Mouse (Mus musculus): ENCODE results near the gene B3gnt9.
A peak's percentile ranks its signal among the peaks of the same experiment; 100 is the strongest.
"Not testable (repeated sequence)": the region's sequence is repeated elsewhere in the genome, so short reads cannot be mapped to it uniquely, and the experiment has no call there.

B3gnt9 gene

GRCm38 (mm10) chr8:105258911-105259720, 4.2 kb upstream of the B3gnt9 start:
- no peak for DNase-seq (ENCODE audit: low read depth)

- DNase-seq (ENCODE audit: low read depth): peak; percentile 16
These were observed 2.6 kb upstream of the B3gnt9 start for GRCm38 (mm10) chr8:105257318-105258114.

GRCm38 (mm10) chr8:105254152-105254965, 594 bp downstream of the B3gnt9 start:
- DNase-seq (ENCODE audit: low read depth): peak; percentile 80

- no peak for DNase-seq (ENCODE audit: low read depth)
These were observed 1.2 kb downstream of the B3gnt9 start for GRCm38 (mm10) chr8:105253766-105254151.

GRCm38 (mm10) chr8:105252680-105253537, 2.0 kb downstream of the B3gnt9 start:
- no peak for DNase-seq (ENCODE audit: low read depth)

- no peak for DNase-seq (ENCODE audit: low read depth)
These were observed 3.0 kb downstream of the B3gnt9 start for GRCm38 (mm10) chr8:105251954-105252353.

GRCm38 (mm10) chr8:105241016-105241415, 13.9 kb downstream of the B3gnt9 start:
- DNase-seq (ENCODE audit: low read depth): no peak

- DNase-seq (ENCODE audit: low read depth): peak; percentile 41
These were observed 17.4 kb downstream of the B3gnt9 start for GRCm38 (mm10) chr8:105237442-105238142.

- no peak for DNase-seq (ENCODE audit: low read depth)
These were observed 19.7 kb downstream of the B3gnt9 start for GRCm38 (mm10) chr8:105235206-105235605.

- no peak for DNase-seq (ENCODE audit: low read depth)
These were observed 21.6 kb downstream of the B3gnt9 start for GRCm38 (mm10) chr8:105233126-105233935.

GRCm38 (mm10) chr8:105232321-105232693, 22.6 kb downstream of the B3gnt9 start:
- DNase-seq (ENCODE audit: low read depth): not testable (repeated sequence)

- no peak for DNase-seq (ENCODE audit: low read depth)
These were observed 23.2 kb downstream of the B3gnt9 start for GRCm38 (mm10) chr8:105231503-105232320.

GRCm38 (mm10) chr8:105225917-105226316, 29.0 kb downstream of the B3gnt9 start:
- peak; percentile 73 for DNase-seq (ENCODE audit: low read depth)

GRCm38 (mm10) chr8:105225272-105225593, 29.7 kb downstream of the B3gnt9 start:
- no peak for DNase-seq (ENCODE audit: low read depth)

- peak; percentile 96 for DNase-seq (ENCODE audit: low read depth)
These were observed 30.3 kb downstream of the B3gnt9 start, which contains the start of gene D230025D16Rik for GRCm38 (mm10) chr8:105224413-105225271. Gene D230025D16Rik (plus strand): TSS chr8:105225145.

- DNase-seq (ENCODE audit: low read depth): no peak
These were observed 31.1 kb downstream of the B3gnt9 start for GRCm38 (mm10) chr8:105223850-105224249.

- DNase-seq (ENCODE audit: low read depth): peak; percentile 77
These were observed 36.9 kb downstream of the B3gnt9 start for GRCm38 (mm10) chr8:105217926-105218522.

- peak; percentile 39 for DNase-seq (ENCODE audit: low read depth)
These were observed 40.8 kb downstream of the B3gnt9 start for GRCm38 (mm10) chr8:105214104-105214503.
